Mouse (Mus musculus): ENCODE data around the gene Asic5. TPM values are rescaled to one million over a fixed set of nuclear protein-coding genes. Genes with fewer than 3 reads are reported as not detected.

Asic5 gene
- polyA plus RNA-seq, 1 experiment from 2014 or later = not detected

DNA sequence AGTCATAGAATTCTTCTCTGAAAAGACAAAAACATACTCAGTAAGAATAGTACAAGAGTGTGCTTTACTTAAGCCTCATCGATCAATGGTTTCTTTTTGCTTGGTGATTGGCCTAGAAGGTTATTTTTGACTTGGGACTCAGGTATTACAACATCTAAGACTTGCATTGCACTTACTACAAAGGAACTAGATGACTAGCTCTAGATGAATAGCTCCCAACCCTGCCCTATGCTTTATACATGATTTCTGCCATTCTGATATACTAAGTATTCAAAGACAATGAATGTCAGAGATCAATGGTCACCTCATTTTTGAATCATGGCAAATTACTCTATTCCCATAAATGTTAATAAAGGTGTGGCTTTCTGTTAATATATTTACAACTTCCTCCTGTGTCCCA lies 24.9 kb downstream of the Asic5 start:
- POLR2A ChIA-PET = no interaction called here
- no peak for TF ChIP-seq CTCF (IDR thresholded peaks at IDR 0.05)
- ATAC-seq = no peak
- no peak for DNase-seq (ENCODE audit: low read depth, low spot score)
- in situ Hi-C loops (cut with MboI; ENCODE audit: low pct_unique_long_range_greater_than_20kb) = no loop called here
- CTCF ChIA-PET = interaction anchor here (0.6 to 1.6 kb wide), 3 partner anchors 9 to 139 kb away, joined by 3 to 5 read pairs (median 4); no protein-coding TSS in a partner anchor
- peaks cover 64% of the 10 kb centered on the region for H3K27me3 ChIP-seq

DNA sequence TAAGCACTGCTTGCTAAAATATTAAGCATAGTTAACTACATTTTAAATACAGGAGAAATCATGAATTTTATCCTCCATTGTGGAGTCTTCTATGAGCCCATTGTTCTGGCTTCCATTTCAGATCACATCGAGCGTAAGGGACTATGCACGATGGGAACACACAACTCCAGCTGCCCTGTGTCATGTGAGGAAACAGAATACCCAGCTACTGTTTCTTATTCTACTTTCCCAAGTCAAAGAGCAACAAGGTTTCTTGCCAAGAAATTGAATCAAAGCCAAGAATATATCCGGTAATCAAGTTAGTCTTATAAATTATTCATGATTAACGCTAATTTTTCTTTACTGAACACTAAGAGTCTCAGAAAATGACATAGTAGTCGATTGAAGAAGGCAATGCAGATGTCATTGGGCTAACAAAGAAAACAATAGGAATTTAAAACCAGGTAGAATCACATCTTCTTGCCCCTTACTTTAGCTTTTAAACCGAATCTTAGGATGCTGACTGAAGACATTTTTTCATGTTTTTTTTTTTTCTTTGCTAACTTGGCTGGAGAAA lies 32.1 kb downstream of the Asic5 start:
- no peak for TF ChIP-seq CTCF (IDR thresholded peaks at IDR 0.05)
- DNase-seq (ENCODE audit: low read depth, low spot score) (no peak), ATAC-seq (no peak)
- in situ Hi-C loops (cut with MboI; ENCODE audit: low pct_unique_long_range_greater_than_20kb) = no loop called here
- POLR2A ChIA-PET = no interaction called here
- peaks cover 67% of the 10 kb centered on the region for H3K27me3 ChIP-seq
- CTCF ChIA-PET = interaction anchor here (1.4 kb wide), 1 partner anchor 15 kb away, joined by 3 read pairs; no protein-coding TSS in a partner anchor

GRCm38 (mm10) chr3:82022421-82022920 lies 40.4 kb downstream of the Asic5 start:
- H3K27me3 ChIP-seq = peaks cover 50% of the 10 kb centered on the region
- ChIA-PET CTCF (no interaction called here), POLR2A (no interaction called here)
- no peak for TF ChIP-seq CTCF (IDR thresholded peaks at IDR 0.05)
- in situ Hi-C loops (cut with MboI; ENCODE audit: low pct_unique_long_range_greater_than_20kb) = no loop called here
- ATAC-seq (no peak), DNase-seq (ENCODE audit: low read depth, low spot score) (no peak)

DNA sequence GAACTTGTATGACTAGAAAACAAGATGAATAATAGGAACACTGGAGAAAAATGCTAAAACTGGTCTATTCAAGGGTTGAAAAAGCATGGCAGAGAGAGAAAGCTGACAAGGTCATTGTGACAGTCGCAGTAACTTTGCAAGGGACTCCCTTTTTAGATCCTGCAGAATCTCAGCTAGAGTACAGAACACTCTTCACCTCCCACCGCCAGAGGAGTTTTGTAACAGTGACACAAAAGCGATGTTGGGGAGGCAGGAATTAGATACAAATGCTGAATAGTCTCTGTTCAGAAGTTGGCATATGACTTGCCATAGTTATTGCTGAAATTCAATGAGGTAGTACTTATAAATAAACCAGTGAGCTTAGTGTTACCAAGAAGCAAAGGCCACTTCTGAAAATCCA lies 41.0 kb downstream of the Asic5 start:
- in situ Hi-C loops (cut with MboI; ENCODE audit: low pct_unique_long_range_greater_than_20kb) = no loop called here
- peaks cover 50% of the 10 kb centered on the region for H3K27me3 ChIP-seq
- no peak for TF ChIP-seq CTCF (IDR thresholded peaks at IDR 0.05)
- DNase-seq (ENCODE audit: low read depth, low spot score) (no peak), ATAC-seq (no peak)
- ChIA-PET CTCF (no interaction called here), POLR2A (no interaction called here)

- no peak for DNase-seq (ENCODE audit: low read depth, low spot score)
- POLR2A ChIA-PET = no interaction called here
- in situ Hi-C loops (cut with MboI; ENCODE audit: low pct_unique_long_range_greater_than_20kb) = no loop called here
- CTCF ChIA-PET = interaction anchor here (1.2 to 1.6 kb wide), 2 partner anchors 20 to 24 kb away, joined by 3 read pairs; no protein-coding TSS in a partner anchor
- no peak for ATAC-seq
- H3K27me3 ChIP-seq = peaks cover 44% of the 10 kb centered on the region
- TF ChIP-seq CTCF (IDR thresholded peaks at IDR 0.05) = no peak
Observed at GRCm38 (mm10) chr3:82027286-82027685, 45.2 kb downstream of the Asic5 start.

GRCm38 (mm10) chr3:82029229-82029628 lies 47.1 kb downstream of the Asic5 start:
- ChIA-PET CTCF (interaction anchor here (0.6 to 1.4 kb wide), 8 partner anchors 10 to 336 kb away, joined by 3 to 5 read pairs (median 3); partner anchors contain the start of gene Ctso), POLR2A (no interaction called here)
- in situ Hi-C loops (cut with MboI; ENCODE audit: low pct_unique_long_range_greater_than_20kb) = no loop called here
- peak; percentile 91 for TF ChIP-seq CTCF (IDR thresholded peaks at IDR 0.05)
- peak; percentile 12 for DNase-seq (ENCODE audit: low read depth, low spot score)
- peak; percentile 90 for ATAC-seq
- H3K27me3 ChIP-seq = peaks cover 54% of the 10 kb centered on the region

DNA sequence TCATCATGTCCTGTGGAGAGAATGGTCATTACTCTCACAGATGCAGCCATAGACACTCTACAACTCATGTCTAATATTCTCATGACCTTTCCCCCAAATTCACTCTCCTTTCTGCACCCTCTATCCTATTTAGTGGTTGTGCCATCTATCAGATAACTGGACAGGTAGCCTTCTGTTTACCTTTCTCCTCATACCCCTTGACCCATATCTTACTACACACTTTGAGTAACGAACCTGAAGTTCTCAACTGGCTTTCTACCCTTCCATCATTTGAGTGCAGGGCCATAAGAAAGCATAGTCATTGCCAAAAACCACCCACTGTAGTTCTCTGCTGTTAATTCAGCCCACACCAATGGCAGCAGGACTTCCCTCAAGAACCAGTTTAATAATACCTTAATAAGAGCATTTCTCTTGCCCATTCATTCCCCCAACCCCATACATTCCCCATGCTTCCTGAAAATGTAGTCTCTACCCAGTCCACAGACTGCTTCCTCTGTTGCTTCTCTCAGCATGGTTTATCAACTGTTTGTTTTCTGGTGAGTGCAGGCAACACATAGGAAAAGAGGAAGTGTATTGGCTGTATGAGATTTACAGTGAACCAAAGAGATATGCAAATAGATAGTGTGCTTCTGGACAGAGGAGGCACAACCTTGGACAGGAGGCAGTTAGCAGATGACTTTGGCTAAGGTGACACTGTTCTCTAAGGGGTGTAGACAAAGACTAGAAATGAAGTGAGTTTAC lies 48.1 kb downstream of the Asic5 start:
- CTCF ChIA-PET = interaction anchor here (0.6 to 1.4 kb wide), 8 partner anchors 11 to 335 kb away, joined by 3 to 5 read pairs (median 3); partner anchors contain the start of gene Ctso
- in situ Hi-C loops (cut with MboI; ENCODE audit: low pct_unique_long_range_greater_than_20kb) = no loop called here
- H3K27me3 ChIP-seq = peaks cover 64% of the 10 kb centered on the region
- no peak for ATAC-seq
- TF ChIP-seq CTCF (IDR thresholded peaks at IDR 0.05) = no peak
- no peak for DNase-seq (ENCODE audit: low read depth, low spot score)
- POLR2A ChIA-PET = no interaction called here

DNA sequence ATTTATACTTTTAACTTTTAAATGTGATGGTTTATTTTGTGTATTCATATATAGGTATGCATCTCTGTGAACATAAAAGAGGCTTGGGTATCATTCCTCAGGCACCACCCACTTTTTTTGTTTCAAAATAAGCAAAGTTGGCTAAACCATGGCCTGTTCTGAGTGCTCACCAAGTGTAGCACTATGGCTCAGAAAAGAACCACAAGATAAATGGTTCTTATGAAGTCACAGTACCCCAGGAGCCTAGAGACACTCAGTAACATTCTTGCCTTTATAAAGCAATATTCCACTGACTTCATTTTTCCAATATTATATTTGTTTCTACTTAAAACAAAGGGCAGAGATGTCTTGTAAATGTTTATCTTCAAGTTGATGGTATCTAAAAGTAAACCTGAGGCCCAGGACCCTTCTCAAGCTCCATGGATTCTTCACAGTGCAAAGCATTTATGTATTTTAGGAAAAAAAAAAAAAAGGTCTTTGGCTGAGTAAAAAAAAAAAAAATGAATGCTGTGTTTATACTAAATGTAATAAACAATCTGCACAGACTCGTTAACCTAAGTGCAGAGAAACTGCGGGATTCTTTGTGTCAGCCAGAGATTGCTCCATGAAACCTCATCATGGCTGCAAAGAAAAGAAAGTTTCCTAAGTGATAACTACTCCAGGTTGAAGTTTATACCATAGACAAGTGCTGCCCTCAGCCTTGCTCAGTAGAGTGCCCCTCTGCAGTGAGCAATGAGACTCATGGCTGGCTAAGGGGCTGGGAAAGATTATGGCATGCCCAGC lies 54.4 kb downstream of the Asic5 start:
- peaks cover 77% of the 10 kb centered on the region for H3K27me3 ChIP-seq
- in situ Hi-C loops (cut with MboI; ENCODE audit: low pct_unique_long_range_greater_than_20kb) = no loop called here
- POLR2A ChIA-PET = interaction anchor here (0.7 kb wide), 1 partner anchor 243 kb away, joined by 3 read pairs; no protein-coding TSS in a partner anchor
- DNase-seq (ENCODE audit: low read depth, low spot score) (no peak), ATAC-seq (no peak)
- CTCF ChIA-PET = no interaction called here
- no peak for TF ChIP-seq CTCF (IDR thresholded peaks at IDR 0.05)

- TF ChIP-seq CTCF (IDR thresholded peaks at IDR 0.05) = no peak
- ATAC-seq (no peak), DNase-seq (ENCODE audit: low read depth, low spot score) (no peak)
- in situ Hi-C loops (cut with MboI; ENCODE audit: low pct_unique_long_range_greater_than_20kb) = loop anchor here (10.0 kb wide), 1 partner anchor 821 kb away; no protein-coding TSS in a partner anchor
- H3K27me3 ChIP-seq = peaks cover 71% of the 10 kb centered on the region
- ChIA-PET POLR2A (no interaction called here), CTCF (interaction anchor here (1.3 to 2.2 kb wide), 3 partner anchors 15 to 48 kb away, joined by 3 to 6 read pairs (median 5); no protein-coding TSS in a partner anchor)
Observed at GRCm38 (mm10) chr3:82043676-82044075, 61.6 kb downstream of the Asic5 start.

DNA sequence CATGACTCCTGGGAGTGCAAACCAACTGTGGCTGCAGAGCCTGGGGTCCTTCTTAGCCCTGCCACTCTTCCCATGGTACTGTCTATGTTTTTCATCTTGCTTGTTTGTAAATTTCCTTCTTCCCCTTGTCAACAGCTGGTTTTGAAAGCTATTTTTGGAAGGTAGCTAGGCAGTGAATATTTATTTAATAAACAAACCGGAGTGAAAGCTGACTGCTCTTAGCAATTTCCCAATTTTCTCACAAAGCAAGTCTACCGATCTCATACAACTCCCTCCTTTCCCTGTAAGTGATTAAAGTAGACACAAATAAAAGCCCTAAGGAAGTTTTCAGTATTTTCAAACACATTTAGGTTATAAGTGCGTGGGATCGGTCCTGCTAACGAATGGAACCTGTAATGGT lies 62.8 kb downstream of the Asic5 start:
- DNase-seq (ENCODE audit: low read depth, low spot score) (no peak), ATAC-seq (no peak)
- ChIA-PET POLR2A (interaction anchor here (0.5 kb wide), 1 partner anchor 106 kb away, joined by 3 read pairs; no protein-coding TSS in a partner anchor), CTCF (interaction anchor here (1.0 to 2.2 kb wide), 4 partner anchors 7 to 49 kb away, joined by 3 to 6 read pairs (median 4); no protein-coding TSS in a partner anchor)
- H3K27me3 ChIP-seq = peaks cover 74% of the 10 kb centered on the region
- no peak for TF ChIP-seq CTCF (IDR thresholded peaks at IDR 0.05)
- in situ Hi-C loops (cut with MboI; ENCODE audit: low pct_unique_long_range_greater_than_20kb) = loop anchor here (5.0 to 10.0 kb wide), 2 partner anchors 287 to 820 kb away; no protein-coding TSS in a partner anchor
